Mouse (Mus musculus): Measurements from ENCODE around the gene Fam120c. TPM values are rescaled to one million over a fixed set of nuclear protein-coding genes. Genes with fewer than 3 reads are reported as not detected.

The Fam120c gene
- polyA plus RNA-seq (2014; fragmentation: Nextera tagmentation; extraction: Ambion mirVana) = 2.9 and 3.3 TPM in 2 replicates

DNA sequence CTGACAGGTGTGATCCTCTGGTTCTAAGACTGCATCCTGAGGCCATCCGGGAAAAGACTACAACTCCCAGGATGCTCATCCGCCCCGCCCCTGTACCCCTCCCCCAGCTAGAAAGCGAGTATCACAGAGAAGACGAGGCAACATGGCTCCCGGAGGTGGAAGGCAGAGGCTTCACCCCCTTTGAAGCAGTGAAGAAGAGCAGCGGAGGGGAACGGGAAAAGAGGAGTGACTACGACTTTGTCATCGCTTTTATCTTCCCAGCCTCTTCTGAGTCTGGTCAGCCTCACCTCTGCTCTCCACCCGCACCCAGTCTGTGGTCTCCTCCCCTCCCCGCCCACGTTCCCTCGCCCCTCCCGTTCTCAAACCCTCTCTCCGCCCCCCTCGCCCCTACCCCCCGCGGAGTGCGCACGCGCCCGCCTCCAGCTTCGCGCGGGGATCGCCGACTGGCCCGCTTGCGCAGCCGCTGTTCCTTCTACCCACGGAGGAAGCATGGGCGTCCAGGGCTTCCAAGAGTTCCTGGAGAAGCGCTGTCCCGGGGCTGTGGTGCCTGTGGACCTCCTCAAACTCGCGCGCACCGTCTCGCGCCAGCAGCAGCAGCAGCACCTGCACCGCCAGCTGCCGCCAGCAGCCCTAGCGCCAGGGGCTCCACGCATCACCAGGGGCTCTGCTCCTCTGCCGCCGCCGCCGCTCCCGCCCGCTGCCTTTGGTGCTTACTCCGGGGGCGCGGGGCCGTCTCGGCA, at the start of gene Fam120c:
Fam120c (plus strand) TSS at position 415 of the 740 bp plus-strand sequence.
- H3K9ac ChIP-seq (ENCODE audit: low read length) = peak within 1 kb of the TSS; percentile 70
- peak within 1 kb of the TSS; percentile 68 for H3K4me3 ChIP-seq (ENCODE audit: low read depth, low read length)
- no peaks in the 10 kb centered on the region for H3K9me3 ChIP-seq (ENCODE audit: control insufficient read depth, low read length)
- H3K4me2 ChIP-seq (ENCODE audit: low read depth, severe bottlenecking) = peak within 1 kb of the TSS; percentile 69
- ATAC-seq (ENCODE audit: insufficient number of reproducible peaks, low FRiP score, low TSS enrichment, low read depth) = peak; percentile 94
- peak within 1 kb of the TSS; percentile 47; the same call in 1 of the 2 replicates for H3K27ac ChIP-seq (replicated peaks; ENCODE audit: low read depth, low read length)
- no peaks in the 10 kb centered on the region for H3K36me3 ChIP-seq (ENCODE audit: control insufficient read depth, insufficient read depth, low read length)
- peaks cover 14% of the 10 kb centered on the region for H3K27me3 ChIP-seq (ENCODE audit: control insufficient read depth, insufficient read depth, low read length)
- 14% methylated on average over 47 of the region's 56 CpGs for WGBS
- H3K4me1 ChIP-seq (ENCODE audit: control insufficient read depth, insufficient read depth, low read length) = no peaks in the 10 kb centered on the region
- peak; percentile 81 for DNase-seq (ENCODE audit: low spot score)

DNA sequence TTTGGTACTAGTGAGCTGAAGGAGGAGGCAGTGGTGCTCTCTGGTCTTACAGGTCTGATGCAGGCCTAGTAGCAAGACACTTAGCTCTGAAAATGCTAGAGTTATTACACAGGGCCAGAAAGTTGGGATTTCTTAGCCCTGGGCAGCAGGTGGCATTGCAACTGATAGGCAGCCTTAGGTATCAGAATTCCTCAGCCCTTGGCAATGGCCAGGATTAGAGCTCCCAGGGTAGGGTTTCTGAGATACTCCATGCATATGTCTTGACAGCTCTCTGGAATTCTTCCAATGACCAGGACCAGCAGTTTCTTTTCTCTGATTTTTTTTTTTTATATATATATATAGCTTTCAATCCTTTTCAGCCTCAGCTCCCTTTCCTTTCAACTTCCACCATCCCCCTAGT, 45.6 kb upstream of the Fam120c start:
- no peaks in the 10 kb centered on the region for H3K4me1 ChIP-seq (ENCODE audit: control insufficient read depth, insufficient read depth, low read length)
- H3K36me3 ChIP-seq (ENCODE audit: control insufficient read depth, insufficient read depth, low read length) = no peaks in the 10 kb centered on the region
- no peak overlapping the region for H3K27ac ChIP-seq (replicated peaks; ENCODE audit: low read depth, low read length)
- ATAC-seq (ENCODE audit: insufficient number of reproducible peaks, low FRiP score, low TSS enrichment, low read depth) (no peak), DNase-seq (ENCODE audit: low spot score) (no peak)
- no peak overlapping the region for H3K4me2 ChIP-seq (ENCODE audit: low read depth, severe bottlenecking)
- H3K27me3 ChIP-seq (ENCODE audit: control insufficient read depth, insufficient read depth, low read length) = 0 out of 2 replicates have a peak, but pooled peaks cover under 1% of the 10 kb centered on the region
- H3K9me3 ChIP-seq (ENCODE audit: control insufficient read depth, low read length) = no peaks in the 10 kb centered on the region
- no peak overlapping the region for H3K9ac ChIP-seq (ENCODE audit: low read length)
- H3K4me3 ChIP-seq (ENCODE audit: low read depth, low read length) = no peak overlapping the region

DNA sequence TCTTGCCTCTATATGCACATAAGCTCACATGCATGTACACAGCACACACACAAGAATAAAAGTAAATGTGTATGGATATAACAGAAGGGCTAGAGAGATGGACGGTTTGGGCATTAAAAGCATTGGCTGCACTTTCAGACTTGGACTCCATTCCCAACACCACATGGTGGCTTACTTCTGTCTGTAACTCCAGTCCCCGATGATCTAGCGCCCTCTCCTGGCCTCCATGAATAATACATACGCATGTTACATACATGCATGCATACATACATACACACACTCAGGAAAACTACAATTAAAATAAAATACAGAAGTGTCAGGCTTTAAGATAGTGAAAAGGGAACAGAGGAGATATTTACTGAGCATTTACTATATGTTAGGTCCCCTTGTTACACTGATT, 30.2 kb upstream of the Fam120c start:
- Histone ChIP-seq H3K9ac (ENCODE audit: low read length) (no peak overlapping the region), H3K36me3 (ENCODE audit: control insufficient read depth, insufficient read depth, low read length) (no peaks in the 10 kb centered on the region), H3K4me2 (ENCODE audit: low read depth, severe bottlenecking) (no peak overlapping the region), H3K9me3 (ENCODE audit: control insufficient read depth, low read length) (no peaks in the 10 kb centered on the region), H3K4me1 (ENCODE audit: control insufficient read depth, insufficient read depth, low read length) (no peaks in the 10 kb centered on the region), H3K27me3 (ENCODE audit: control insufficient read depth, insufficient read depth, low read length) (peaks cover 2% of the 10 kb centered on the region; the same call in 1 of the 2 replicates), H3K27ac (replicated peaks; ENCODE audit: low read depth, low read length) (no peak overlapping the region), H3K4me3 (ENCODE audit: low read depth, low read length) (no peak overlapping the region)
- no peak for DNase-seq (ENCODE audit: low spot score)
- 80% methylated on average over 4 of the region's 4 CpGs for WGBS
- no peak for ATAC-seq (ENCODE audit: insufficient number of reproducible peaks, low FRiP score, low TSS enrichment, low read depth)

DNA sequence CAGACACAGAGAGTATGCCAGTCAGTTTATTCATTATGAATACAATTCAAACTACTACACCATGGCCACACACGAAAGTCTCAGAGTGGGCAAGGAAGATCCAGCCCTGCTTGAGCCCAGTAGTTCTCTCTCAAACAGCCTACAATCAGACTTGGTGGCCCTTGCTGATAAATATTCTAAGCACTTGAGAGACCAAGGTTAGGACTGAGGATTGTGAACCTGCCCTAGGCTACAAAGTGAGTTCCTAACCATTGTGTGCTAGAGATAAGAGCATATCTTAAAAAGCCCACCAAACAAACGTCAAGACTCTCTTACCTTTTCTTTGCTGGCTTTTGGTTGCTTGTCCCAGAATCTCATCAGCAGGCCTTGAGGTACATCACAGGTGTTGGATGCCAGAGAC, 10.4 kb upstream of the Fam120c start:
- H3K27me3 ChIP-seq (ENCODE audit: control insufficient read depth, insufficient read depth, low read length) = no peaks in the 10 kb centered on the region

DNA sequence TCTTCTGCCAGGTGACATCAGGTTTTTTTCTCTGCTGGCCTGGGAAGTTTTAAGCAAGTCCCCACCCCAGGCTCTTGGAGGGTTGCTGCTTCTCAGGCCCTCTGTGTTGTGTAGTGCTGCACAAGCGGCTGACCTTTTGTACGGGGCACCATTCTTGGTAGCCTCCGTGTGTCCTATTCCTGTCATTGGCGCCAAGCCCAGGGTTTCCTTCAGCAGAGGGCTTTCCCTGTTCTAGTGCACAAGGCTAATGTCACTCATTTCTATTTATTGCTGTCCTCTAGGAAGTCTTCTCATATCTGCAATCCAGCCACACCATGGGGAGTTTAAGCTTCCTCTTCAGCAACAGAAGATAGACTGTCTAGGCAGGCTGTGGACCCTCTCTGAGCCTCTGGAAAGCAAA, 6.2 kb upstream of the Fam120c start:
- ATAC-seq (ENCODE audit: insufficient number of reproducible peaks, low FRiP score, low TSS enrichment, low read depth) (no peak), DNase-seq (ENCODE audit: low spot score) (no peak)
- Histone ChIP-seq H3K27ac (replicated peaks; ENCODE audit: low read depth, low read length) (no peak overlapping the region), H3K4me2 (ENCODE audit: low read depth, severe bottlenecking) (no peak overlapping the region), H3K4me1 (ENCODE audit: control insufficient read depth, insufficient read depth, low read length) (no peaks in the 10 kb centered on the region), H3K36me3 (ENCODE audit: control insufficient read depth, insufficient read depth, low read length) (no peaks in the 10 kb centered on the region), H3K4me3 (ENCODE audit: low read depth, low read length) (no peak overlapping the region), H3K27me3 (ENCODE audit: control insufficient read depth, insufficient read depth, low read length) (0 out of 2 replicates have a peak, but pooled peaks cover 3% of the 10 kb centered on the region), H3K9me3 (ENCODE audit: control insufficient read depth, low read length) (no peaks in the 10 kb centered on the region), H3K9ac (ENCODE audit: low read length) (no peak overlapping the region)
- 77% methylated on average over 4 of the region's 4 CpGs for WGBS

More for the DNA sequence above, 10.4 kb upstream of the Fam120c start:
- Histone ChIP-seq H3K4me2 (ENCODE audit: low read depth, severe bottlenecking) (no peak overlapping the region), H3K36me3 (ENCODE audit: control insufficient read depth, insufficient read depth, low read length) (no peaks in the 10 kb centered on the region), H3K9ac (ENCODE audit: low read length) (no peak overlapping the region), H3K4me3 (ENCODE audit: low read depth, low read length) (no peak overlapping the region), H3K4me1 (ENCODE audit: control insufficient read depth, insufficient read depth, low read length) (no peaks in the 10 kb centered on the region), H3K9me3 (ENCODE audit: control insufficient read depth, low read length) (no peaks in the 10 kb centered on the region), H3K27ac (replicated peaks; ENCODE audit: low read depth, low read length) (no peak overlapping the region)
- 84% methylated on average over 2 of the region's 2 CpGs for WGBS
- DNase-seq (ENCODE audit: low spot score) = no peak
- ATAC-seq (ENCODE audit: insufficient number of reproducible peaks, low FRiP score, low TSS enrichment, low read depth) = no peak

DNA sequence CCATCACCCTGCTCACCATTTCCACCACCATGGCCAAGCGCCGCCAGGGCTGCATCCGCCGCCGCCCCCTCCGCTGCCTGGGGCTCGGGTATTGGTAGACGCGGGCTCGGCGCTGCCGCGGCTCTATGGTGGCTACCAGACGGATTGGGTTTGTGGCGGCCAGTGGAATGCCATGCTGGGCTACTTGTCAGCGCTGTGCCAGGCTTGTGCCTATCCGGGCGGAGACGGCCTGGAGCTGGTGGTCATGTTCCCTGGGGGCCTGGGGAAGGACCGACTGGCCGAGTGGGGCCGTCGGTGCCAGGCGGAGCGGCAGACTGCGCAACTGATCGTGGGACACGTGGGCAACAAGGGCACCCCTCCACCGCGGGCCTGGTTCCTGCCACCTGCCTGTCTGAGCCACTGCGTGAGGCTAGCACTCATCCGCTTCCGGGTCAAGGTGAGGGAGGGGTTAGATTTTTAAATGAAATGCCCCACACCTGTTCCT, 568 bp downstream of the Fam120c start:
- H3K36me3 ChIP-seq (ENCODE audit: control insufficient read depth, insufficient read depth, low read length) = no peaks in the 10 kb centered on the region
- no peaks in the 10 kb centered on the region for H3K9me3 ChIP-seq (ENCODE audit: control insufficient read depth, low read length)
- H3K4me2 ChIP-seq (ENCODE audit: low read depth, severe bottlenecking) = peak overlapping the region; percentile 69
- H3K4me1 ChIP-seq (ENCODE audit: control insufficient read depth, insufficient read depth, low read length) = no peaks in the 10 kb centered on the region
- peak overlapping the region; percentile 68 for H3K4me3 ChIP-seq (ENCODE audit: low read depth, low read length)
- ATAC-seq (ENCODE audit: insufficient number of reproducible peaks, low FRiP score, low TSS enrichment, low read depth) (peak; percentile 44; the same call in 1 of the 2 replicates), DNase-seq (ENCODE audit: low spot score) (peak; percentile 53)
- peaks cover 14% of the 10 kb centered on the region for H3K27me3 ChIP-seq (ENCODE audit: control insufficient read depth, insufficient read depth, low read length)
- WGBS = 27% methylated on average over 33 of the region's 33 CpGs
- H3K27ac ChIP-seq (replicated peaks; ENCODE audit: low read depth, low read length) = peak overlapping the region; percentile 47; the same call in 1 of the 2 replicates
- H3K9ac ChIP-seq (ENCODE audit: low read length) = peak overlapping the region; percentile 70

DNA sequence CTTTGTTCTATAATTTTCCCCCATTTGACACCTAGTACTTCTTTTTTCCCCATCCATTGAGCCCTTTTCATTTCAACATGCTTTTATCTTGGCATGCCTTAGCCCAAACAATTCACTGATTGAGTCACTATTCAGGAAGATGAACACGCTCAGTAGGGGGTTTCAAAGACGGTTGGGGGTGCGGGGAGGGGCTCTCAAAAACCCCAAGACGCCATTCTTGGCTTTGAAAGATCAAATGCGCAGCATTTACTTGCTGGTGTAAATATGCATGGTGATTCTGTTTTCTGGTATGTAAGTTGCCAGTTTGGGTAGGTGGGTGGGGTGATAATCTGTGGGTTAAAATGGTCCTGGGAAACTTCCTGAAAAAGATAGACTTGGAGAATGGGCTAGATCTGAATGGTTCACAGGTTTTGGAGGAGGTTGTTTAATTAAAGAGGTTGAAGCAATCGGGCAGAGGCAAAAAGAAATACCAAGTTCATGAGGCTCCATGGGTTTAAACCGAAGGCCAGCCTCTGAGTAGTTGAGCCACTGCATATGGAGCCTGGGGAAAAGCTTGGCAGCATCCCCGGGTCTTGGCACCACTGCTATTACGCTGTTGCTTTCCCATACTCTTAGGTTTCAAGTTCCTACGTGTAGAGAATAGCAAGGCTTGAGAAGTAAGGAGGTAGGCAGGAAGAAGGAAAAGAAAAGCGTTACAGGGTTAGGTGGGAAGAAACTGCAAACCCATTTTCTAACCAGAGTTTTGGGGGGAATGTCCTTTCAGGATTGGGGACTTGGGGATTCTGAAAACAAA, 1.6 kb downstream of the Fam120c start:
- Histone ChIP-seq H3K9me3 (ENCODE audit: control insufficient read depth, low read length) (no peaks in the 10 kb centered on the region), H3K27ac (replicated peaks; ENCODE audit: low read depth, low read length) (no peak overlapping the region), H3K36me3 (ENCODE audit: control insufficient read depth, insufficient read depth, low read length) (no peaks in the 10 kb centered on the region), H3K4me1 (ENCODE audit: control insufficient read depth, insufficient read depth, low read length) (no peaks in the 10 kb centered on the region), H3K4me2 (ENCODE audit: low read depth, severe bottlenecking) (peak overlapping the region; percentile 69), H3K4me3 (ENCODE audit: low read depth, low read length) (peak overlapping the region; percentile 68), H3K9ac (ENCODE audit: low read length) (no peak overlapping the region), H3K27me3 (ENCODE audit: control insufficient read depth, insufficient read depth, low read length) (peaks cover 11% of the 10 kb centered on the region)
- ATAC-seq (ENCODE audit: insufficient number of reproducible peaks, low FRiP score, low TSS enrichment, low read depth) = no peak
- no peak for DNase-seq (ENCODE audit: low spot score)
- WGBS = 44% methylated on average over 11 of the region's 11 CpGs

DNA sequence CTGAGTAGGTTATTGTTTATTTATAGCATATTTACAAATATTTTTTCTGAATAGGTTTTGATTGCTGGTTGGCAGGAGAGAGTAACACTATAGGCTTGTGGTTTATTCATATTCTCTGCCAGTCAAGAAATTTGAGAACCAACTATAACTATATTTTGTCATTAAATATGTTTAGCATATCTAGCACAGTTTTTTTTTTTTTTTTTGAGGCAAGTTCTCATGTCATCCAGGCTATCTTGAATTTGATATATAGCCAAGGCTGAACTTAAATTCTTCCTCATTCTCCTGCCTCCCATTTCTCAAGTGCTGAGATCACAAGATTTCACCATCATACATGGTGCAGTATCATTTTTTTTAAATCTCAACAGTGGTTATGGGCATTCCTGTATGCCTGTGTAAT, 3.3 kb downstream of the Fam120c start:
- no peak overlapping the region for H3K4me3 ChIP-seq (ENCODE audit: low read depth, low read length)
- H3K27ac ChIP-seq (replicated peaks; ENCODE audit: low read depth, low read length) = no peak overlapping the region
- H3K9me3 ChIP-seq (ENCODE audit: control insufficient read depth, low read length) = no peaks in the 10 kb centered on the region
- H3K4me1 ChIP-seq (ENCODE audit: control insufficient read depth, insufficient read depth, low read length) = no peaks in the 10 kb centered on the region
- ATAC-seq (ENCODE audit: insufficient number of reproducible peaks, low FRiP score, low TSS enrichment, low read depth) (no peak), DNase-seq (ENCODE audit: low spot score) (no peak)
- no peak overlapping the region for H3K9ac ChIP-seq (ENCODE audit: low read length)
- peaks cover 11% of the 10 kb centered on the region for H3K27me3 ChIP-seq (ENCODE audit: control insufficient read depth, insufficient read depth, low read length)
- H3K36me3 ChIP-seq (ENCODE audit: control insufficient read depth, insufficient read depth, low read length) = no peaks in the 10 kb centered on the region
- H3K4me2 ChIP-seq (ENCODE audit: low read depth, severe bottlenecking) = no peak overlapping the region
